Mouse (Mus musculus) small intestine, adult 2 months (tissue): ENCODE measurements around the gene Nol3.

ENCODE experiments used
- CTCF ChIP-seq: fragments of 200-500 bp; IDR thresholded peaks from 2 replicates; pipeline ENCODE4 v1.5.1; 2012; ENCODE audit warnings: low read depth, mild to moderate bottlenecking, control low read depth, inconsistent platforms, low read length, moderate library complexity, mixed read lengths; ENCODE audit not compliant: insufficient replicate concordance, insufficient read length; ENCODE audit errors: extremely low read depth
- POLR2A ChIP-seq: fragments of 200-500 bp; IDR thresholded peaks from 2 replicates; pipeline ENCODE4 v1.6.1; 2012; ENCODE audit warnings: low read depth, mild to moderate bottlenecking, control low read depth, inconsistent platforms, low read length, moderate library complexity

GRCm38 (mm10) chr8:105231503-105232320 is 44.2 kb upstream of the Nol3 start:
- TF ChIP-seq POLR2A (no peak), CTCF (no peak)
